Mouse (Mus musculus) forebrain, embryonic 14.5 days (tissue): Measurements from ENCODE around the gene Gm20388. TPM values are rescaled to one million over a fixed set of nuclear protein-coding genes. Genes with fewer than 3 reads are reported as not detected.

ENCODE experiments used
- ATAC-seq: fragments of 200-750 bp; cut with Nextera tagmentation; 2 replicates; pipeline ENCODE4 v1.8.0; 2017; ENCODE audit warnings: mild to moderate bottlenecking, moderate library complexity
- DNase-seq: peaks from one replicate; pipeline ENCODE4 v3.0.0-alpha.2; 2015; ENCODE audit warnings: low spot score
- H3K27ac ChIP-seq: fragments of 300-500 bp; sonication (generic); 2 replicates; pipeline ENCODE4 v1.5.1; 2014; ENCODE audit warnings: low read depth, mild to moderate bottlenecking, control low read depth, low read length, moderate library complexity
- H3K27me3 ChIP-seq: fragments of 300-500 bp; sonication (generic); replicated peaks from 2 replicates; pipeline ENCODE4 v1.6.1; 2014; ENCODE audit warnings: low read length, control low read depth, mixed read lengths; ENCODE audit not compliant: control insufficient read depth, insufficient read depth
- H3K36me3 ChIP-seq: fragments of 300-500 bp; sonication (generic); 2 replicates; pipeline ENCODE4 v1.6.1; 2014; ENCODE audit warnings: low read length, control low read depth; ENCODE audit not compliant: control insufficient read depth, insufficient read depth
- H3K4me1 ChIP-seq: fragments of 300-500 bp; sonication (generic); 2 replicates; pipeline ENCODE4 v1.6.1; 2014; ENCODE audit warnings: antibody characterized with exemption, low read length, control low read depth; ENCODE audit not compliant: control insufficient read depth, insufficient read depth
- H3K4me2 ChIP-seq: fragments of 300-500 bp; sonication (generic); 2 replicates; pipeline ENCODE4 v1.6.1; 2014; ENCODE audit warnings: mild to moderate bottlenecking, control low read depth, low read length
- H3K4me3 ChIP-seq: fragments of 300-500 bp; sonication (generic); 2 replicates; pipeline ENCODE4 v1.5.1; 2014; ENCODE audit warnings: low read depth, low read length, control low read depth
- H3K9ac ChIP-seq: fragments of 300-500 bp; sonication (generic); 2 replicates; pipeline ENCODE4 v1.6.1; 2014; ENCODE audit warnings: mild to moderate bottlenecking, low read length, control low read depth, moderate library complexity
- H3K9me3 ChIP-seq: fragments of 300-500 bp; sonication (generic); replicated peaks from 2 replicates; pipeline ENCODE4 v1.6.1; 2016; ENCODE audit warnings: low read length, control low read depth, mixed read lengths; ENCODE audit not compliant: control insufficient read depth
- WGBS: fragments of 180-500 bp; shearing (Covaris S2); extraction: QIAGEN DNeasy Blood & Tissue Kit; methylation state at CpG from one replicate; pipeline ENCODE4 v1.1.7; 2014; 5-methylcytosine and 5-hydroxymethylcytosine counted together
- polyA plus RNA-seq: library from polyadenylated mRNA; unstranded; fragments of >200 nt; fragmentation: Nextera tagmentation; extraction: Ambion mirVana; gene quantifications from 2 replicates; pipeline ENCODE4 v1.2.1, GENCODE M21; 2014

Gm20388 gene
- polyA plus RNA-seq, 1 experiment from 2014 or later, result 7.4 TPM

DNA sequence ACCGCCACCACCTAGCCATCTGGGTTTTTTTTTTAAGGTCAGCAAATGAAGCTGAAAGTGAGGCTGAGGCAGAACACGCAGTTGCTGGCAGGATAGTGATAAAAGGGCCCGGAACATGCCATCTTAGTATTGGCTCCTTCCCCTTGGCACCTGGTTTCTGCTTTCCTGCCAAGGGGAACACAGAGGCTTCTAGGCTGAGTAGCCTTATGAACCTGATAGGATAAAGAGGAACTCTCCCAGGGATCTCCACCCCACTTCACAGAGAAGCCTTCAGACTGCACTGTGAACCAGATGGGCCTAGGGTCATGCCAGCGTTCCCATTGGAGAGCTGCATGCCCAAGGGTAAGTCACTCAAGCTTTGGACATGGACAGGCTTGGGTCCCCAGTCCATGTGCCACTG, 1770.3 kb downstream of the Gm20388 start:
- Histone ChIP-seq H3K36me3 (no peaks in the 10 kb centered on the region), H3K9me3 (no peaks in the 10 kb centered on the region), H3K4me1 (no peaks in the 10 kb centered on the region), H3K27ac (no peak overlapping the region), H3K9ac (no peak overlapping the region), H3K4me3 (no peak overlapping the region), H3K27me3 (no peaks in the 10 kb centered on the region), H3K4me2 (no peak overlapping the region)
- no peak for DNase-seq
- 85% methylated on average over 4 of the region's 4 CpGs for whole genome bisulfite sequencing
- ATAC-seq, result no peak

DNA sequence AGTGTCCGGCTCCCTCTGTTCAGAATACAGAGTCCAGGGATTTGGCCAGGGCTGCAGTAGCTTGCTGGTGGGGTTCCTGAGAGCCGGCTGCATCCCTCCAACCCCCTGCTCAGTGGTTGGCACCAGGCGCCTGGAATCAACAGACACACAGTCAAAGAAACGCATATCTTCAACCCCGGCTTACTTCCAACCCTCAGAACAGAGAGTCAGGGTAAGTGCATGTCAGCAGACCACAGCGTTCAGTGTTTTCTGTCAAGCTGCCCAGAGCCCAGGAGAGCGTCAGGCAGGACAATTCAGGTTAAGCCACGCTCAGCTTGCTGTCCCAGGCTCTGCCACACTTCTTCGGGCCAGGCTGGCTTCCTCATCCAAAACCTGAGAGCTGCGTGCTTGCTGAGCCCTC, 1770.8 kb downstream of the Gm20388 start:
- DNase-seq, result no peak
- no peaks in the 10 kb centered on the region for H3K9me3 ChIP-seq
- H3K4me2 ChIP-seq, result no peak overlapping the region
- no peaks in the 10 kb centered on the region for H3K36me3 ChIP-seq
- H3K4me3 ChIP-seq, result no peak overlapping the region
- no peak overlapping the region for H3K27ac ChIP-seq
- no peak overlapping the region for H3K9ac ChIP-seq
- no peaks in the 10 kb centered on the region for H3K27me3 ChIP-seq
- no peaks in the 10 kb centered on the region for H3K4me1 ChIP-seq
- WGBS, result 53% methylated on average over 10 of the region's 10 CpGs
- ATAC-seq, result no peak

DNA sequence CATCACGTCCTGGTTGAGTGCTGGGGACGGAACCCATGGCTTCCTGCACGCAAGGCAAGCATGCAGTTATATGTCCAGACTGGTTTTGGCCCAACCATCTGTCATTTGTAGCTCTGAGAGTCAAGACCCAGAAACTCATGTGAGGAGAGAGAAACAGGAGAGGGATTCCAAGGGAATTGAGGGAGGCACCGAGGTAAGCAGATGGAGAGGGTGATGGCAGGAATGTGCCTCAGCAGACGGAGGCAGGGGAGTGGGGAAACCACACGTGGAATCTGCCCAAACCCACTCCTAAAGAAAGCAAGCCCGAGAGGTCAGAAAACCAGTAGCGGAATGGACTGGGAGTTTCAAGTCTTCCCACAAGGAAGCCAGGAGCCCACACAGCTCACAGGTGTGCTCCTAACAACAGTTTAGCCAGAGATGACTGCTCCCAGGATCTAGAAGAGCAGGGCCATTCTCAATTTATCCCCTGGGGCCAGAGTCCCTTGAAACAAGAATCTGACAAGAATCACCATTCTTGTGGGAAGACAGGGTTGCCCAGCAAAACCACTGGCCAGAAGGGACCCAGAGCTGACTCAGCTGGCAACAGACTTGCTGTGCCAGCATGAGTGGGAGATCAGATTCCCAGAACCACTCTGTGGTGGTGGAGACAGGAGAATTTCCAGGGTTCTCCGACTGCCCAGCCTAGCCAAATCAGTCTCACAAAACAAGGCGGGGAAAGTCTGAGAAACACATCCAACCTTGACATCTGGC, 1772.6 kb downstream of the Gm20388 start:
- ATAC-seq (no peak), DNase-seq (no peak)
- no peak overlapping the region for H3K27ac ChIP-seq
- H3K9me3 ChIP-seq, result no peaks in the 10 kb centered on the region
- WGBS, result 80% methylated on average over 10 of the region's 10 CpGs
- no peak overlapping the region for H3K9ac ChIP-seq
- peaks cover 9% of the 10 kb centered on the region for H3K4me1 ChIP-seq
- no peak overlapping the region for H3K4me3 ChIP-seq
- no peaks in the 10 kb centered on the region for H3K36me3 ChIP-seq
- no peak overlapping the region for H3K4me2 ChIP-seq
- H3K27me3 ChIP-seq, result no peaks in the 10 kb centered on the region

DNA sequence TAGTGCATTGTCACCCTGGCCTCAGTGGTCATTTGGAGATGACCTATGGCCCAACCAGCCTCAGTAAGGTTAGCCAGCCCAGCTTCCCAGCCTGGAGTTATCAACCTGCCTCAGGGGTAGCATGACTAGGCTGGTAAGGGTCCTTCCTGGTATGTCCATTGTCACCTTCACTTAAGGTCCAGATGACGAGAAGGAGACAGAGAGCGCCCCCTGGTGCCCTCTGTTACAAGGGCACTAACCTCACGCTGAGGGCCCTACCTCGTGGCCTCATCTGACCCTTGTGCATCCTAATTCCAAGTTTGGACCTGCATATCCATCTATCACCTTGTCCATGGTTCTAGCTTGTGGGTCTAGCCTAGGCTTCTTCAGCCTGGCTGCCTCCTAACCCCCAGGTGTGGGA, 1774.8 kb downstream of the Gm20388 start:
- no peak overlapping the region for H3K27ac ChIP-seq
- WGBS, result 7% methylated on average over 4 of the region's 4 CpGs
- H3K4me2 ChIP-seq, result no peak overlapping the region
- H3K36me3 ChIP-seq, result no peaks in the 10 kb centered on the region
- H3K9ac ChIP-seq, result no peak overlapping the region
- no peaks in the 10 kb centered on the region for H3K27me3 ChIP-seq
- H3K9me3 ChIP-seq, result no peaks in the 10 kb centered on the region
- DNase-seq (peak; percentile 24), ATAC-seq (no peak; the same call in 1 of the 2 replicates)
- H3K4me3 ChIP-seq, result no peak overlapping the region
- H3K4me1 ChIP-seq, result peaks cover 9% of the 10 kb centered on the region

DNA sequence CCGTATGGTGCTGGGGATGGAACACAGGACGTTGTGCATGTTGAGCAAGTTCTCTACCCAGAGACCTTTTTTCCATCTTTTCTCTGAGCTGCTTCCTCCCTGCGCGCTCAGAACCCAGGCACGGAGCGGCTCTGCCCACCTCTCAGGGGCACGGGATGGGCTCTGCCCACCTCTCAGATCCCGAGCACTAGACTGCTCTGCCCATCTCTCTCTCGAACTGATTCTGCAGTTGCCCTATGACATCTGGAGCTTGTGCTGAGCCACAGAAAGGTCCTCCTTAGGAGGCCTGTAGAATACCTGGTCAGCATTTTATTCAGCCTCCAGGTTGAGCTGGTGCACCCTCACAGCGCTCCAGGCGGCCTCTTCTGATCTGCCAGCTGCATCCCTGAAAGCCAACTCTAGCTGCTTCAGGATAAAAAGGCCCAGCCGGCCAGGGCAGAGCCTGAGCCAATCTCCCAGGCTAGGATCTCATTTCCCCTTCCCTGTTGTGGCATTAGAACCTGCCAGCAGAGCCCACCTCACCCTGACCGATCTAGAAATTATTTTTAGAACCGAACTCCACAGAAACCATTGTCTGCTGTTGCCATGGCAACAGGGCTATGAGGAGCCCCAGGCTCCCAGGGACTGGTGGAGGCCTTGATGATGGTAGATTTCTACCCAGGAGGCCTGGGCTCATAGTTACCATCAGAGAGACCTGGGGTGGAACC, 1777.0 kb downstream of the Gm20388 start:
- no peak overlapping the region for H3K9ac ChIP-seq
- ATAC-seq, result peak; percentile 67
- peaks cover 9% of the 10 kb centered on the region for H3K4me1 ChIP-seq
- peak overlapping the region; percentile 83 for H3K27ac ChIP-seq
- H3K9me3 ChIP-seq, result no peaks in the 10 kb centered on the region
- DNase-seq, result peak; percentile 86
- no peaks in the 10 kb centered on the region for H3K36me3 ChIP-seq
- no peak overlapping the region for H3K4me2 ChIP-seq
- H3K27me3 ChIP-seq, result no peaks in the 10 kb centered on the region
- 47% methylated on average over 14 of the region's 14 CpGs for WGBS
- no peak overlapping the region for H3K4me3 ChIP-seq

DNA sequence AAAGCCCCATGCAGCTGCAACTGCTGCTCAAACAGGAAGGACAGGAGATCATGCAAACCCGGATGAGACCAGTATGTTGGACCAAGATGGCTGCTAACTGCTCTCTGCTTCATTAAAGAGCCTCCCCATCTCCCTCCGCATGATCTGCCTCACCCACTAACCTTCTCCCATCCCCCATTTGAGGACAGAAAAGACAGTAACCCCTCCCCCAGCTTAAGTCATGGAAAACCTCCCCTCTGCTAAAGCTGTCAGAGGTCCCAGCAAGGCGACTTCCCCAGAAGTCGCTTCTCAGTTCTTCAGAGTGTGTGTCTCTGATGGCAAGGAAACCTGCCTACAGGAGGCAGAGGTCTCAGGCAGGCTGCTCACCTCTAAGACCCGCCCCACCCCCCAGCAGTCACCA, 1777.9 kb downstream of the Gm20388 start:
- Histone ChIP-seq H3K36me3 (no peaks in the 10 kb centered on the region), H3K27ac (peak overlapping the region; percentile 83), H3K4me2 (no peak overlapping the region), H3K9me3 (no peaks in the 10 kb centered on the region), H3K27me3 (no peaks in the 10 kb centered on the region), H3K4me1 (peaks cover 9% of the 10 kb centered on the region), H3K4me3 (no peak overlapping the region), H3K9ac (no peak overlapping the region)
- ATAC-seq (no peak), DNase-seq (no peak)
- 51% methylated on average over 5 of the region's 5 CpGs for WGBS

DNA sequence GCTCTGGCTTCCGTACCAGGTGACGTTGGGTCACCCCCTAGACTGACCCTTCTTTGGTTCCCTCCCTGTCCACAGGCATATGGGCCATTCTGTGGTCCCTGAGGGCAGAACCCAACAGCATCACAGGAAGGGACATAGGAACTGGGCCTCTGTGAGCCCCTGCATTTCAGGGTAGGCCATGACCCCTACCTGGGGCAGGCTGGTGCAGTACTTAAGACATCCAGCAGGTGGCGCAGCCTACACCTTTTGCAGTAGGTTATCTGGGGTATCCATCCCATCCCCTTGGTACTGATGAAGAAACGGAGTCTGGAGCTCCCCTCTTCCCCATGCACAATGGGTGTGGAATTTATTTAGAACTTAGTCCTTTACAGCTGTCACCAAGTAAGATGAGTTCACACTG, 1783.8 kb downstream of the Gm20388 start:
- no peak overlapping the region for H3K27ac ChIP-seq
- H3K36me3 ChIP-seq, result no peaks in the 10 kb centered on the region
- H3K4me2 ChIP-seq, result no peak overlapping the region
- no peaks in the 10 kb centered on the region for H3K27me3 ChIP-seq
- ATAC-seq, result no peak
- no peaks in the 10 kb centered on the region for H3K9me3 ChIP-seq
- H3K9ac ChIP-seq, result no peak overlapping the region
- 53% methylated on average over 4 of the region's 4 CpGs for WGBS
- H3K4me1 ChIP-seq, result peaks cover 9% of the 10 kb centered on the region
- DNase-seq, result no peak
- H3K4me3 ChIP-seq, result no peak overlapping the region

DNA sequence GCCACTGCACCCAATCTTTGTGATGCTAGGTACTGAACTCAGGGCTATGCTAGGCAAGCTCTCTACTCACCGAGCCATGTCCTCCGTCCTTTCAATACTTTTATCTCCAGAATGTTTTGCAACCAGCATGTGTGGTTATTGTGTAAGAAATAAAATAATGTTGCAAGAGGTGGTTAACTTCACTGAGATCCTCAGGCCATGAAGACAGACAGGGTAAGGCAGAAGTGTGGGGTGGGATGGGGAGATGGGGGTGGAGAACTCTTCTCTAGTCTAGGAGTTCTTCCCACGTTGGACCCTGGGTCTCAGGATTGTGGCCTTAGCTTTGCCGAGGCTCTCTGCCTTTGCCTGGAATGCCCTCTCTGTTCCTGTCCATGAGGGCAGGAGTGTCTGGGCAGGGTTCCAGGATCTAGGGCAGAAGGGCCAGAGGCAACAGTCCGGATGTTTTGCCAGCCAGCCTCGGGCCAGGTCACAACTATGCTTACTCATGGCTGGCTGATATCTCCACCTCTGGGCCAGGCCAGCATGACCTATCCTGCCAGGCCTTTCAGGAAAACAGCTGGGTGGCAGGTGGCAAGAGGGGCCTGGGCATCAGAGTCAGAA, 1785.0 kb downstream of the Gm20388 start:
- no peak overlapping the region for H3K27ac ChIP-seq
- no peak for ATAC-seq
- peaks cover 9% of the 10 kb centered on the region for H3K4me1 ChIP-seq
- DNase-seq, result no peak
- no peaks in the 10 kb centered on the region for H3K36me3 ChIP-seq
- H3K4me3 ChIP-seq, result no peak overlapping the region
- no peak overlapping the region for H3K4me2 ChIP-seq
- H3K27me3 ChIP-seq, result no peaks in the 10 kb centered on the region
- no peaks in the 10 kb centered on the region for H3K9me3 ChIP-seq
- 90% methylated on average over 6 of the region's 6 CpGs for WGBS
- H3K9ac ChIP-seq, result no peak overlapping the region
